Mouse (Mus musculus) left cerebral cortex, adult 2 months (tissue): Measurements from ENCODE around the gene Fmnl2. TPM values are rescaled to one million over a fixed set of nuclear protein-coding genes. Genes with fewer than 3 reads are reported as not detected.

ENCODE experiments used
- DNase-seq, 2 experiments: peaks; one replicate each; pipeline ENCODE4 v3.0.0; 2021 to 2022; ENCODE audit warnings: low spot score in 2 of 2, mixed read lengths in 1 of 2; ENCODE audit errors: extremely low spot score in 1 of 2
- H3K27ac ChIP-seq: fragments of 200-600 bp; 2 replicates; pipeline ENCODE4 v1.8.1; 2022
- H3K4me3 ChIP-seq: fragments of 200-600 bp; 2 replicates; pipeline ENCODE4 v1.8.1; 2022
- CTCF ChIP-seq: fragments of 200-600 bp; IDR thresholded peaks from 2 replicates; pipeline ENCODE4 v1.8.1; 2022; ENCODE audit warnings: antibody characterized with exemption, mild to moderate bottlenecking, moderate library complexity
- intact Hi-C: fragments of 180-260 bp; cut with DNase I; formaldehyde crosslinking; loops from one replicate; pipeline ENCODE4 v1.15.1; 2025
- total RNA-seq, 2 experiments: library from RNA; stranded (reverse); gene quantifications; 2 replicates each; pipeline ENCODE4 v1.2.3; 2021

The Fmnl2 gene
- total RNA-seq, 2 experiments from 2014 or later = 41.8 to 42.0 TPM

GRCm38 (mm10) chr2:52925062-52925461 lies 67.4 kb downstream of the Fmnl2 start:
- DNase-seq = no peak
- Histone ChIP-seq H3K27ac (no peak overlapping the region), H3K4me3 (no peak overlapping the region)
- no peak for TF ChIP-seq CTCF
- intact Hi-C loops = no loop called here

- peak overlapping the region; percentile 5; the same call in 1 of the 2 replicates for H3K27ac ChIP-seq
- intact Hi-C loops = no loop called here
- H3K4me3 ChIP-seq = no peak overlapping the region
- no peak for DNase-seq
- no peak for TF ChIP-seq CTCF
Observed at GRCm38 (mm10) chr2:52927381-52927780, 69.7 kb downstream of the Fmnl2 start.

GRCm38 (mm10) chr2:52927858-52928301 lies 70.2 kb downstream of the Fmnl2 start:
- intact Hi-C loops = no loop called here
- peak overlapping the region; percentile 21; the same call in 1 of the 2 replicates for H3K27ac ChIP-seq

GRCm38 (mm10) chr2:52928401-52928800 lies 70.7 kb downstream of the Fmnl2 start:
- intact Hi-C loops = no loop called here
- Histone ChIP-seq H3K4me3 (no peak overlapping the region), H3K27ac (peak overlapping the region; percentile 21; the same call in 1 of the 2 replicates)
- TF ChIP-seq CTCF = no peak
- no peak for DNase-seq

More at GRCm38 (mm10) chr2:52927858-52928301, 70.2 kb downstream of the Fmnl2 start:
- H3K4me3 ChIP-seq = no peak overlapping the region
- TF ChIP-seq CTCF = no peak
- no peak for DNase-seq

GRCm38 (mm10) chr2:52930106-52930868 lies 72.6 kb downstream of the Fmnl2 start:
- H3K27ac ChIP-seq = no peak overlapping the region
- TF ChIP-seq CTCF = no peak
- intact Hi-C loops = no loop called here
- peak in 1 of 2 experiments; percentile 30 for DNase-seq
- H3K4me3 ChIP-seq = no peak overlapping the region

- DNase-seq = no peak
- no peak for TF ChIP-seq CTCF
- H3K27ac ChIP-seq = no peak overlapping the region
- H3K4me3 ChIP-seq = no peak overlapping the region
- intact Hi-C loops = no loop called here
Observed at GRCm38 (mm10) chr2:52931315-52931714, 73.7 kb downstream of the Fmnl2 start.

- intact Hi-C loops = loop anchor here (2.0 kb wide), 1 partner anchor 77 kb away; no protein-coding TSS in a partner anchor
- TF ChIP-seq CTCF = no peak
- no peak overlapping the region for H3K4me3 ChIP-seq
- no peak overlapping the region for H3K27ac ChIP-seq
- no peak for DNase-seq
Observed at GRCm38 (mm10) chr2:52935906-52936305, 78.2 kb downstream of the Fmnl2 start.

- no peak for TF ChIP-seq CTCF
- no peak overlapping the region for H3K4me3 ChIP-seq
- intact Hi-C loops = no loop called here
- no peak for DNase-seq
- H3K27ac ChIP-seq = no peak overlapping the region
Observed at GRCm38 (mm10) chr2:52938351-52939074, 80.9 kb downstream of the Fmnl2 start.

- no peak for TF ChIP-seq CTCF
- Histone ChIP-seq H3K4me3 (no peak overlapping the region), H3K27ac (peak overlapping the region; percentile 63)
- DNase-seq = no peak
- intact Hi-C loops = no loop called here
Observed at GRCm38 (mm10) chr2:52943644-52944423, 86.2 kb downstream of the Fmnl2 start.

GRCm38 (mm10) chr2:52944594-52944993 lies 86.9 kb downstream of the Fmnl2 start:
- no peak overlapping the region for H3K4me3 ChIP-seq
- TF ChIP-seq CTCF = no peak
- H3K27ac ChIP-seq = peak overlapping the region; percentile 24; the same call in 1 of the 2 replicates
- intact Hi-C loops = no loop called here
- no peak for DNase-seq

- Histone ChIP-seq H3K4me3 (no peak overlapping the region), H3K27ac (no peak overlapping the region)
- intact Hi-C loops = no loop called here
- no peak for TF ChIP-seq CTCF
- DNase-seq = no peak
Observed at GRCm38 (mm10) chr2:52946074-52946473, 88.4 kb downstream of the Fmnl2 start.
